Mouse (Mus musculus): ENCODE measurements around the gene Fam209.

The Fam209 gene

DNA sequence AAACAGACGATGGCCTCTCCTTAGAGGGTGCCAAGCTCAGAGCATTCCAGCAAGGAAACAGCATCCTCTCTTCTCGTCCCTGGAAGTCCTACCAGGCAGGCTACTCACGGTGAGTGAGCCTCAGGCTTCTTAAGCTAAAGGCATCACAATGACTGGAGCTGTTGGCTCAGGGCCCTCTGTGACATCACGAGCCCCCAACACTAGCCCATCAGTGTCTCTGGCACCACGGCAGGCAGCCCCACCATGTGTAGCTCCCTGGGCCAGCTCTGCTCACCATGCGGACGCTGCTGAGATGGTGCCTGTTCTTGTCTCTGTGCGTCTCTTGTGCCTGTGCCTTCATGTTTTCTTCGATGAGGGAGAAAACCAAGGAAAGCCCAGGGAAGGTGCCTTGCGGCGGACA, at the start of gene Fam209:
Fam209 (plus strand) TSS at position 203 of the 400 bp plus-strand sequence.
- DNase-seq: no peak

- peak; percentile 52 to 70 for DNase-seq
Observed at GRCm38 (mm10) chr2:172430609-172431008, 41.7 kb upstream of the Fam209 start.

- no peak for DNase-seq
Observed at GRCm38 (mm10) chr2:172433746-172434145, 38.6 kb upstream of the Fam209 start.

GRCm38 (mm10) chr2:172437371-172437952, 34.9 kb upstream of the Fam209 start:
- DNase-seq: no peak

DNA sequence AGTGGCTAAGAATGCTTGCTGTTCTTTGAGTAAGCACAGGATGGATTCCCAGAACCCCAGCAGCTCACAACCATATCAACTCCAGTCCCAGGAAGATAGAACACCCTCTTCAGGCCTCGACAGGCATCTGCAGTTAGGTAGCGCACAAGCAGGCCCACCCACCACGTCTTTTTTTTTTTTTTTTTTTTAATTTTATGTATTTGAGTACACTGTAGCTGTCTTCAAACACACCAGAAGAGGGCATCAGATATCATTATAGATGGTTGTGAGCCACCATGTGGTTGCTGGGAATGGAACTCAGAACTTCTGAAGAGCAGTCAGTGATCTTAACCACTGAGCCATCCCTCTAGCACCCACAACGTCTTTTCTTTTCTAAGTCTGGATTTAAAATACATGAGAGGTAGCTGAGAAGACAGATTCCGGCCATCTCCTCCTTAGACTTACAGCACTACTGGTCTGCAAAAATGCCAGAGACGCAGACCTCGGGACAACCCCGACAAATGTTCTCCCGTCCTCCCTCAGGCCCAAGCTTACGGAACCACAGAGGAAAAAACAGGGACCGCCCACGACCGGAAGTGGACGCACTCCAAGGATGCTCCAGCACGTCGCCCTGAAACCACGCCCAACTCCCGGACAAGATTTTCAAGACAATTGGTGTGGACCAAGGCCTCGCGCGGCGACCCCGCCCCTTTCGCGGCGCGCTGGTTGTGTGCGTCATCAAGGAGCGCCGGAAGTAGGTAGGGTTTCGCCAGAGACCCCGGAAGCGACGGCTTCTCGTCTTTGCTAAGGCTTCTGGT, 32.3 kb upstream of the Fam209 start, which contains the start of gene Rtf2:
Rtf2 (plus strand) TSS at position 714 of the 797 bp plus-strand sequence.
- DNase-seq: peak; percentile 99 to 100

- DNase-seq: no peak
Observed at GRCm38 (mm10) chr2:172440640-172441005, 31.7 kb upstream of the Fam209 start.

GRCm38 (mm10) chr2:172441176-172441575, 31.1 kb upstream of the Fam209 start:
- DNase-seq: peak in 1 of 2 experiments; percentile 27

DNA sequence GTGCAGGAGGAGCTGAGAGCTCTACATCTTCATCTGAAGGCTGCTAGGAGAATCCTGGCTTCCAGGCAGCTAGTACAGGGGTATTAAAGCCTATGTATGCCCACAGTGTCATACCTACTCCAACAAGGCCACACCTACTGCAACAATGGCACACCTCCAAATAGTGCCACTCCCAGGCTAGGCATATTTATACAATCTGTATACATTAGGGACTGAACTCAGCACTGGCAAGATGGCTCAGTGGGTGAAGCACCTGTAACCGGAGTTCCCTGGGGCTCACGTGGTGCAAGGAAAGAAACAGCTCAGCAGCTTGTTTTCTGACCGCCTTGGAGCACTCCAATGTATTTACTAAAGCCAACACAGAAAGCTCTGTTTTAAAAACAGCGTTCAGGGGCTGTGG, 26.7 kb upstream of the Fam209 start:
- no peak for DNase-seq

- peak; percentile 49 to 65 for DNase-seq
Observed at GRCm38 (mm10) chr2:172447317-172447716, 25.0 kb upstream of the Fam209 start.

GRCm38 (mm10) chr2:172448329-172448728, 24.0 kb upstream of the Fam209 start:
- no peak for DNase-seq

- DNase-seq: no peak
Observed at GRCm38 (mm10) chr2:172450640-172451039, 21.7 kb upstream of the Fam209 start.

- DNase-seq: no peak
Observed at GRCm38 (mm10) chr2:172452031-172452430, 20.3 kb upstream of the Fam209 start.

- DNase-seq: no peak
Observed at GRCm38 (mm10) chr2:172452458-172452857, 19.9 kb upstream of the Fam209 start.

DNA sequence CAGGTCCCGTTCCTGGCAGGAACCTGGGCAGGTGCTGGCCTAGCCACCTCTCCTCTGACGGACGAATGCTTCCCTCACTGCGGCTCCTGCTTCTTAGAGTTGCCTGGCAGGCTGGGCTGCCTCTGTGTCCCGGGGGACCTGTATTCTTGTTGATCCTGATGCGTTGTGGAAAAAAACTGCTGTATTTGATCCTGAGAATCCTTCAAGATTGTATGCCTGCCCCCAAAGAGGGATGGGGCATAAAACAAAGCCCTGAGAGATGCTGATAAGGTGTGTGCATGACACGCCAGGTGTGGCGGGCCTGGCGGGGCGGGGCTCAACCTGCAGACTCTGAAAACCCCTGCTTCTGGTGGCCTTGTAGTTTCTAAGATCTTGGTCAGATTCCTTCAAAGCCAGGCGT, 13.8 kb upstream of the Fam209 start, which contains the start of gene Gcnt7:
Gcnt7 (minus strand) TSS at position 101 of the 400 bp plus-strand sequence.
- no peak for DNase-seq

DNA sequence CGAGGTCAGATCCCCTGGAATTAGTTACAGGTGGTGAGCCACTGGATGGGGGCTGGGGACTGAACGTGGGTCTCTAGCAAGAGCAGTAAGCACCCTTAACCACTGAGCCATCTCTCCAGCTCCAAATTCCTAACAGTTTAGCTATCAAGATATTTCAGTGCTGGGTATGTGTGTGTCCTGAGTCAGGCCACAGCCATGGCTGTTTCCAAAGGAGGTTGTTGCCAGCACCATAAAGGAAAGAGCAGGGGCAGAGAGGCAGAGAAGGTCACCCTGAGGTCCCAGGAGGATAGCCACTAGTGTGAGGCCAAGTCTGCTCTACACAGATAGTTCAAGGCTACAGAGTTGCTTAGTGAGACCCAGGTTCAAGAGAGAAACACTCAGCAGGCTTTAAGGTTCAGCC, 11.7 kb upstream of the Fam209 start:
- no peak for DNase-seq

DNA sequence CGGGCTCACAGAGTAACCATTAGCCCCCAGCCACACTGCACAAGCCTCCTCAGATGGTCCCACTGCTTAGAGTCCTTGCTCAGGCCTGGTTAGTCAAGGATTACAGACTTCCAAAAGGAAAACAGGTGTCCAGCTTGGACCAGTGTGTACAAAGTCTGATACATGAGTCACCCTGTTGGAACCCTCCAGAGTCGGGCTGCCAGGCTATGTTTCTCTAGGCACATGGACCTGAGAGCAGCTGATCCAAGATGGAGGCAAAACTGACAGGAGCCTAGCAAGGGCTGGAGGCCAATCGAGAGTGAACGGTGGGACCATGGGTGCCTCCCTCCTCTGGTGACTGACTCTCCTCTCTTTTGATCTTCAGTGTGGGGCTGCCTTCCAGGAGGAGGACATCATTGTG, 9.5 kb upstream of the Fam209 start:
- DNase-seq: no peak

DNA sequence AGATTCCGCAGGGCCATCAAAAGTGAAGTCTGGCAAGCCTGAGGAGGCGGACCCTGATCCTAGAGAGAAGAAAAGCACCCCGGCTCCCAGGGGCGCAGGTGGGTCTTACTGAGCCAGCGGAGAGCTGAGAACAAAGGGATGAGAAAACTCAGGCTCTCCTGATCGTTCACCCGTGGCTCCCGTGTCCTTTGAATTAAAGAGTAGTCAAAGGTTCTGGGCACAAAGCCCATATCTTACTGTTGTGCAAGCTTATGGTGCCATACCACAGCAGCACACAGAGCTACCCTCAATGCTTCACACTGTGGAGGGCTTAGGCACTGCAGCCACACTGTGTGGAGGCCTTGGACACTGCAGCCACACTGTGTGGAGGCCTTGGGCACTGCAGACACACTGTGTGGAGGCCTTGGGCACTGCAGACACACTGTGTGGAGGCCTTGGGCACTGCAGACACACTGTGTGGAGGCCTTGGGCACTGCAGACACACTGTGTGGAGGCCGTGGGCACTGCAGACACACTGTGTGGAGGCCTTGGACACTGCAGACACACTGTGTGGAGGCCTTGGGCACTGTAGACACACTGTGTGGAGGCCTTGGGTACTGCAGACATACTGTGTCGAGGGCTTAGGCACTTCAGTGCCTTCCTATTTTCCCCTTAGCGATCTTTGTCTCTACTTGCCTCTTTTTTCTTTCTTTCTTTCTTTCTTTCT, 5.7 kb upstream of the Fam209 start:
- DNase-seq: peak in 1 of 2 experiments; percentile 12

DNA sequence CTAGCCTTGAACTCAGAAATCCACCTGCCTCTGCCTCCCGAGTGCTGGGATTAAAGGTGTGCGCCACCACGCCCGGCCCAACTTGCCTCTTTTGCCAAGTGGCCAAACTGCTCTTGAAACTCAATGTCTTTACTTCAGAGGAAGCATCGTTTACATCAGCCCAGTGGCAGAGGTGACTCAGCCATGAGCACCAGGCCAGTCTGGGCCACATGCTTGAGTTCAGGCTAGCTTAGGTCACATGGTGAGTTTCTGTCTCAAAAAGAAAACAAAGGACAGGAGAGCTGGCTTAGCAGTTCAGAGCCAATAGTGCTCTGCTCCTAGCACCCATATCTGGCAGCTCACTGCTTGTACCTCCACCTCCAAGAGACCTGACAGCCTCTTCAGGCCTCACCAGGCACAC, 5.1 kb upstream of the Fam209 start:
- no peak for DNase-seq

DNA sequence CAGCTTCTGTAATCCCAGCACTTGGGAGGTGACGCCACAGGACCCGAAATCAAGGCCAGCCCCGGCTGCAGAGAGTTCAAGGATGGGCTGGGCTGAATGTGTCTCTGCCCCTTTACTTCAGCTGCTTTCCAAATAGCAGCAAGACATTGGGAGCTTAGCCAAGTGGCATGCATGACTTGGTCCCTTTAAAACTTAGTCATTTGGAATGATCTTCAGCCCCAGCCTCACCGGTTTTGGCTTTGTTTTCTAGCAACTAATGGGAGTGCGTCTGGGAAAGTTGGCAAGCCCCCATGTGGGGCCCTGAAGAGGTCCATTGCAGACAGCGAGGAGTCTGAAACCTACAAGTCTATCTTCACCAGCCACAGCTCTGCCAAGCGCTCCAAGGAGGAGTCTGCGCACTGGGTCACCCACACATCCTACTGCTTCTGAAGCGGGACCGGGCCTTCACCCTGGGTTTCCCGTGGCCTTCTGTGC, 3.9 kb upstream of the Fam209 start:
- peak in 1 of 2 experiments; percentile 45 for DNase-seq

DNA sequence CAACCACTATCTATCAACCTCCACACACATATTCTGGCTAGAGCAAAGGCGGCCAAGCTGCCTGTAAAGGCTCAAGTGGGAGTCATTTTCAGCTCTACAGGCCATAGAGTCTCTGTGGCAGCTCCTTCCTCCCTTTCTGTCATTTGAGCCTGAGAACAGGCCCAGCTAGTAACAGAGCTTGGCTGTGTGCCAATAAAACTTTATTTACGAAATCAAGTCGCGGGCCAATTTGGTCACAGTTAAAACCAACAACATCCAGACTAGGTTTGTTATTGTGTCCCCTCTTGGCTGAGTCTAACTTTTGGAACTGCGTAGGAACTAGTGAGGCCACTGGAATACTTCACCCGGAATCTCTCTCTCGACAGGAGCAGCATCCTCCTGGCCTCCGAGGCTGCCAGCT, 1.3 kb downstream of the Fam209 start:
- no peak for DNase-seq

DNA sequence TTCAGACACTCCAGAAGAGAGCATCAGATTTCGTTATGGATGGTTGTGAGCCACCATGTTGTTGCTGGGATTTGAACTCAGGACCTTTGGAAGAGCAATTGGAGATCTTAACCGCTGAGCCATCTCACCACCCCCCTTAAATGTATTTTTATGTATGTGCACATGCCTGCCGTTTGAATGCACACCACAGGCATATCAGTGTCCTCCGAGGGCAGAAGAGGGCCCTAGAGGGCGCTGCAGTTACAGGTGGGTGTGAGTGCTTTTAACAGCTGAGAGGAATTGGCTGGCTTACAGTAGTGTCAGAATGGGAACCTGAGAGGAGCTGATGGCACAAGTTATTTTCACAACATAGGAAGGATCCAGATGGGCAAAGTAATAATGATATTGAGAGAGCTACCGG, 2.6 kb downstream of the Fam209 start:
- DNase-seq: peak; percentile 63 to 74

DNA sequence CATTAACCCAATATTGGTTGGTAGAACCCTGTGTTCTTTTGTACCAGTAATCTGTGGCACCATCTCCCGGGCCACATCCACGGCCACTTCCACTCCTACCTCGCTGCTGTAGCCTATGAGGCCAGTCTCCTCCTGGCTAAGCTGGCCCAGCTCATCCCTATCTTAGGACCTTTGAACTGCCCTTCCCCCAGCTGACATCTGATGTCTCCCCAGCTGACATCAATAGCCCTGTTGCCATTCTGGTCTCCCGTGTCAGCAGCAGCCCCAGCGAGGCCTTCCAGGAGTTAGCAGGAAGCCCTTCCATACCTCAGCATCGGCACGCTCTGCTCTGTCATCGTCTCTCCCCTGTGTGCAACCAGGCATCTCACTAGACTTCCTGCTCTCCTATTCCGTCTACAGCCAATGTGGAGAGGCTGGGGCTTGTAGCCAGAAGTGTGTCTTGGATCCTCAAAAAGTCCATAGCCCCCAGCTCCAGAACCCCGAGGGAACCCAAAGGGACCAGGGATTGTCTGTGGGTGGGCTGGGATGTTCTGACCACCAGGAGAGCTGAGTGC, 4.5 kb downstream of the Fam209 start:
- peak; percentile 22 to 29 for DNase-seq

GRCm38 (mm10) chr2:172477350-172477749, 5.0 kb downstream of the Fam209 start:
- no peak for DNase-seq

All from kidney, postnatal 4 days (tissue).